Comparison of ENCODE assay signal across 15 mouse cellular contexts in the genomic region with DNA sequence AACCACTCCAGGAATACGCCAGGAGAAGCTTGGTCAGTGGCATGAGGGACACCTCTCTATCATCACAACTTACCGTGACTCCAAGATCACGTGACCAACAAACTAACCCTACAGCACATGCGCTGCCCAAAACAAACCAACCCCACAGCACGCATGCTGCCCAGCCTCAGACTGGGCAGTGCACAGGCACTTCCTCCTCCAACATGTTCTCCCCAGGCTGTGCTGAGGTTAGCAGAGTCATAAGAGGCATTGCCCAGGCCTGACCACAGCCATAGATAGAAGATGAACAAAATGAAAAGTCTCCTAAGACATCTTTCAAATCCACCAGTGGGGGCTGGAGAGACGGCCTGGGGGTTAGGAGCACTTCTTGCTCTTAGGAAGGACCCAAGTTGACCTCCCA.
"Had no signal": no experiment of that assay in that cellular context is flagged by ENCODE, and none has a peak within 500 bp of the region (broad histone marks: within the 10 kb centered on the region; RNA-seq: fewer than 3 reads in every experiment).

No protein-coding gene starts in this region.

- DNase-seq: lung, adult 18-20 months; lung, embryonic 14.5 days; lung, postnatal 10 days; lung, postnatal 4 days; midbrain, embryonic 14.5 days; right cerebral cortex, postnatal 25 days; right cerebral cortex, postnatal 4 days; spleen, adult 18-20 months; thymus, adult 18-20 months; thymus, postnatal 14 days; thymus, postnatal 36 days had no signal

- H3K9ac ChIP-seq: liver, embryonic 14.5 days; lung, embryonic 14.5 days; neural tube, embryonic 12.5 days had no signal

- H3K4me3 ChIP-seq: neural tube, embryonic 12.5 days had no signal

- H3K36me3 ChIP-seq: neural tube, embryonic 12.5 days had no signal

- ATAC-seq: midbrain, embryonic 16.5 days had no signal

- H3K4me2 ChIP-seq: lung, embryonic 14.5 days; midbrain, embryonic 11.5 days; neural tube, embryonic 12.5 days had no signal

- H3K27ac ChIP-seq: liver, embryonic 14.5 days; neural tube, embryonic 12.5 days had no signal

- H3K9me3 ChIP-seq: neural tube, embryonic 12.5 days had no signal

- H3K27me3 ChIP-seq: neural tube, embryonic 12.5 days had no signal
